Mouse (Mus musculus) CH12.LX (cell line): Measurements from ENCODE around the gene Ctcfl. TPM values are rescaled to one million over a fixed set of nuclear protein-coding genes. Genes with fewer than 3 reads are reported as not detected.

Experiments
- DNase-seq: peaks from one replicate; pipeline ENCODE4 v3.0.0-alpha.2; 2013; ENCODE audit errors: extremely low read depth
- H3K27ac ChIP-seq: 2 replicates; pipeline ENCODE4 v1.5.1; 2012; ENCODE audit warnings: low read depth, mild to moderate bottlenecking, control low read depth, moderate library complexity; ENCODE audit not compliant: insufficient read depth
- H3K27me3 ChIP-seq: replicated peaks from 2 replicates; pipeline ENCODE3; 2012; ENCODE audit warnings: inconsistent platforms
- H3K36me3 ChIP-seq, 2 experiments: replicated peaks in 1 of 2; 2 replicates each; pipeline versions ENCODE3 to v1.6.1; 2012; ENCODE audit warnings: inconsistent platforms in 1 of 2, low read length in 1 of 2, mild to moderate bottlenecking in 1 of 2, mixed read lengths in 1 of 2, moderate library complexity in 1 of 2; ENCODE audit not compliant: control insufficient read depth in 1 of 2, insufficient read depth in 1 of 2
- H3K4me1 ChIP-seq, 2 experiments: 2 replicates each; pipeline ENCODE4 v1.6.1; 2012; ENCODE audit warnings: inconsistent platforms in 1 of 2, moderate library complexity in 1 of 2; ENCODE audit not compliant: insufficient read depth in 2 of 2, control insufficient read depth in 1 of 2
- H3K4me2 ChIP-seq: 2 replicates; pipeline ENCODE4 v1.6.1; 2012; ENCODE audit warnings: low read depth, mild to moderate bottlenecking, control low read depth; ENCODE audit not compliant: poor library complexity, insufficient read depth, severe bottlenecking
- H3K4me3 ChIP-seq, 3 experiments: fragments of 150-350 bp in 1 of 3; sonication (generic) in 1 of 3; replicated peaks in 1 of 3; 2 replicates each; pipeline versions ENCODE3 to v1.5.1; 2011 to 2012; ENCODE audit warnings: low read depth in 2 of 3, low read length in 2 of 3, mild to moderate bottlenecking in 2 of 3, moderate library complexity in 2 of 3, control low read depth in 1 of 3, improper control_type of control experiment in 1 of 3, inconsistent platforms in 1 of 3, mixed read lengths in 1 of 3; ENCODE audit not compliant: poor library complexity in 1 of 3
- H3K79me2 ChIP-seq: replicated peaks from 2 replicates; pipeline ENCODE4 v1.6.1; 2012; ENCODE audit warnings: mild to moderate bottlenecking, moderate library complexity; ENCODE audit not compliant: control insufficient read depth, poor library complexity, insufficient read depth, severe bottlenecking; ENCODE audit errors: extremely low read depth
- H3K9ac ChIP-seq: 2 replicates; pipeline ENCODE4 v1.6.1; 2012; ENCODE audit warnings: low read depth, mild to moderate bottlenecking, control low read depth, moderate library complexity; ENCODE audit not compliant: insufficient read depth
- H3K9me3 ChIP-seq: replicated peaks from 2 replicates; pipeline ENCODE3; 2012; ENCODE audit warnings: low read length, inconsistent platforms, mixed read lengths
- CHD1 ChIP-seq: IDR thresholded peaks from 2 replicates; pipeline ENCODE4 v1.6.1; 2012; ENCODE audit warnings: low read depth, low read length, improper control_type of control experiment, inconsistent platforms
- CHD2 ChIP-seq: IDR thresholded peaks from 2 replicates; pipeline ENCODE4 v1.6.1; 2011; ENCODE audit warnings: low read length, improper control_type of control experiment
- CTCF ChIP-seq, 2 experiments: IDR thresholded peaks in 1 of 2; conservative IDR thresholded peaks in 1 of 2; 2 replicates each; pipeline ENCODE4 v1.5.1; 2011 to 2012; ENCODE audit warnings: low read depth in 2 of 2, low read length in 2 of 2, improper control_type of control experiment in 1 of 2, inconsistent platforms in 1 of 2, mild to moderate bottlenecking in 1 of 2, moderate library complexity in 1 of 2
- E2F4 ChIP-seq: IDR thresholded peaks from 2 replicates; pipeline ENCODE4 v1.6.1; 2011; ENCODE audit warnings: low read depth, low read length, improper control_type of control experiment; ENCODE audit not compliant: insufficient replicate concordance
- ELF1 ChIP-seq: IDR thresholded peaks from 2 replicates; pipeline ENCODE4 v1.6.1; 2014; ENCODE audit warnings: low read depth, mild to moderate bottlenecking, inconsistent platforms, low read length, improper control_type of control experiment
- EP300 ChIP-seq: IDR thresholded peaks from 2 replicates; pipeline ENCODE4 v1.6.1; 2011; ENCODE audit warnings: low read length, improper control_type of control experiment
- ETS1 ChIP-seq: conservative IDR thresholded peaks from 2 replicates; pipeline ENCODE4 v1.6.1; 2012; ENCODE audit warnings: low read depth, mild to moderate bottlenecking, inconsistent platforms, low read length, improper control_type of control experiment, moderate library complexity
- HCFC1 ChIP-seq: IDR thresholded peaks from 2 replicates; pipeline ENCODE4 v1.6.1; 2012; ENCODE audit warnings: low read depth, mild to moderate bottlenecking, inconsistent platforms, low read length, improper control_type of control experiment
- IRF4 ChIP-seq: IDR thresholded peaks from 2 replicates; pipeline ENCODE4 v1.6.1; 2014; ENCODE audit warnings: low read depth, mild to moderate bottlenecking, inconsistent platforms, low read length, improper control_type of control experiment
- JUND ChIP-seq: conservative IDR thresholded peaks from 2 replicates; pipeline ENCODE4 v1.6.1; 2011; ENCODE audit warnings: low read depth, low read length, improper control_type of control experiment
- KAT2A ChIP-seq: IDR thresholded peaks from 2 replicates; pipeline ENCODE4 v1.6.1; 2012; ENCODE audit warnings: low read length, improper control_type of control experiment, inconsistent platforms; ENCODE audit not compliant: insufficient replicate concordance
- MAFK ChIP-seq: IDR thresholded peaks from 2 replicates; pipeline ENCODE4 v1.6.1; 2011; ENCODE audit warnings: low read length, improper control_type of control experiment; ENCODE audit not compliant: insufficient replicate concordance
- MAX ChIP-seq: IDR thresholded peaks from 2 replicates; pipeline ENCODE4 v1.6.1; 2011; ENCODE audit warnings: low read length, improper control_type of control experiment
- MAZ ChIP-seq: IDR thresholded peaks from 2 replicates; pipeline ENCODE4 v1.6.1; 2012; ENCODE audit warnings: low read depth, mild to moderate bottlenecking, inconsistent platforms, low read length, improper control_type of control experiment, moderate library complexity
- MEF2A ChIP-seq: IDR thresholded peaks from 2 replicates; pipeline ENCODE4 v1.6.1; 2014; ENCODE audit warnings: low read depth, mild to moderate bottlenecking, inconsistent platforms, low read length, improper control_type of control experiment, borderline replicate concordance
- MXI1 ChIP-seq: IDR thresholded peaks from 2 replicates; pipeline ENCODE4 v1.6.1; 2011; ENCODE audit warnings: mild to moderate bottlenecking, low read depth, low read length, improper control_type of control experiment
- MYC ChIP-seq: IDR thresholded peaks from 2 replicates; pipeline ENCODE4 v1.6.1; 2011; ENCODE audit warnings: low read depth, mild to moderate bottlenecking, improper control_type of control experiment, low read length
- NELFE ChIP-seq: IDR thresholded peaks from 2 replicates; pipeline ENCODE4 v1.6.1; 2011; ENCODE audit warnings: low read depth, low read length, improper control_type of control experiment
- NRF1 ChIP-seq: IDR thresholded peaks from 2 replicates; pipeline ENCODE4 v1.6.1; 2014; ENCODE audit warnings: low read depth, mild to moderate bottlenecking, inconsistent platforms, low read length, improper control_type of control experiment, moderate library complexity
- PAX5 ChIP-seq: IDR thresholded peaks from 2 replicates; pipeline ENCODE4 v1.6.1; 2012; ENCODE audit warnings: low read length, inconsistent platforms, mixed read lengths
- POLR2AphosphoS2 ChIP-seq: IDR thresholded peaks from 2 replicates; pipeline ENCODE4 v1.6.1; 2011; ENCODE audit warnings: low read depth, low read length, improper control_type of control experiment
- RAD21 ChIP-seq: IDR thresholded peaks from 2 replicates; pipeline ENCODE4 v1.6.1; 2011; ENCODE audit warnings: low read depth, mild to moderate bottlenecking, low read length, improper control_type of control experiment, moderate library complexity
- SMC3 ChIP-seq: IDR thresholded peaks from 2 replicates; pipeline ENCODE4 v1.6.1; 2011; ENCODE audit warnings: low read depth, low read length, improper control_type of control experiment
- TCF12 ChIP-seq: IDR thresholded peaks from 2 replicates; pipeline ENCODE4 v1.6.1; 2014; ENCODE audit warnings: low read depth, mild to moderate bottlenecking, inconsistent platforms, low read length, improper control_type of control experiment
- ZC3H11A ChIP-seq: IDR thresholded peaks from 2 replicates; pipeline ENCODE4 v1.6.1; 2012; ENCODE audit warnings: low read depth, mild to moderate bottlenecking, inconsistent platforms, low read length, improper control_type of control experiment
- ZKSCAN1 ChIP-seq: IDR thresholded peaks from 2 replicates; pipeline ENCODE4 v1.6.1; 2012; ENCODE audit warnings: low read depth, inconsistent platforms, low read length, improper control_type of control experiment, borderline replicate concordance
- ZMIZ1 ChIP-seq: IDR thresholded peaks from 2 replicates; pipeline ENCODE4 v1.6.1; 2012; ENCODE audit warnings: low read depth, mild to moderate bottlenecking, inconsistent platforms, low read length, improper control_type of control experiment
- ZNF384 ChIP-seq: IDR thresholded peaks from 2 replicates; pipeline ENCODE4 v1.6.1; 2012; ENCODE audit warnings: low read depth, low read length, improper control_type of control experiment, inconsistent platforms
- dilution Hi-C: fragments of 300-500 bp; cut with MboI; formaldehyde crosslinking; loops from 2 replicates; pipeline ENCODE4 v1.14.3; 2020; ENCODE audit warnings: low sequenced_read_pairs; ENCODE audit not compliant: extremely low pct_unique_long_range_greater_than_20kb, extremely low pct_ligation_motif_present
- in situ Hi-C: fragments of 300-500 bp; cut with MboI; formaldehyde crosslinking; loops from 3 replicates; pipeline ENCODE4 v1.14.3; 2019; ENCODE audit warnings: low sequenced_read_pairs, low pct_ligation_motif_present, low pct_unique_long_range_greater_than_20kb, mixed read lengths
- polyA plus RNA-seq: library from polyadenylated mRNA; unstranded; fragments of >175 nt; gene quantifications from 2 replicates; pipeline ENCODE4 v1.2.1, GENCODE M21; 2012; ENCODE audit warnings: low read depth; ENCODE audit not compliant: insufficient read length
- total RNA-seq, 2 experiments: library from RNA; depleted of rRNA; stranded (reverse); fragments of 300-350 nt in 1 of 2; fragments of >200 nt in 1 of 2; gene quantifications; 2 replicates each; pipeline ENCODE4 v1.2.3; 2012 to 2014

Gene Ctcfl
- total and polyA plus RNA-seq, 3 experiments = 0.11 TPM; not detected in 2

GRCm38 (mm10) chr2:173154513-173154912 lies 35.2 kb upstream of the Ctcfl start:
- TF ChIP-seq MAFK = no peak
- no peak for TF ChIP-seq ZNF384
- TF ChIP-seq ETS1 = no peak
- no peak for TF ChIP-seq ZKSCAN1
- no peak for TF ChIP-seq KAT2A
- TF ChIP-seq CHD2 = no peak
- no peak for TF ChIP-seq ZC3H11A
- no peak for TF ChIP-seq SMC3
- TF ChIP-seq JUND = no peak
- no peak for TF ChIP-seq MXI1
- no peak for TF ChIP-seq IRF4
- TF ChIP-seq MYC = no peak
- TF ChIP-seq CHD1 = no peak
- TF ChIP-seq ELF1 = no peak
- no peak for TF ChIP-seq NRF1
- TF ChIP-seq MAX = no peak
- no peak for TF ChIP-seq TCF12
- TF ChIP-seq NELFE = no peak
- Histone ChIP-seq H3K4me2 (no peak overlapping the region), H3K27me3 (peaks cover 9% of the 10 kb centered on the region), H3K9me3 (no peaks in the 10 kb centered on the region), H3K36me3 (no peaks in the 10 kb centered on the region), H3K27ac (no peak overlapping the region), H3K4me3 (no peak overlapping the region), H3K9ac (no peak overlapping the region), H3K79me2 (no peaks in the 10 kb centered on the region), H3K4me1 (peaks cover 25 to 40% of the 10 kb centered on the region in 2 experiments)
- in situ Hi-C loops (loop anchor here (25.0 kb wide), 1 partner anchor 142 kb away; the partner anchor contains the start of genes Rae1 and Rbm38), dilution Hi-C loops (no loop called here)
- DNase-seq = no peak

- Histone ChIP-seq H3K27me3 (peaks cover 18% of the 10 kb centered on the region), H3K36me3 (no peaks in the 10 kb centered on the region), H3K9ac (no peak overlapping the region), H3K4me3 (no peak overlapping the region), H3K4me2 (no peak overlapping the region), H3K9me3 (no peaks in the 10 kb centered on the region), H3K79me2 (no peaks in the 10 kb centered on the region), H3K27ac (no peak overlapping the region), H3K4me1 (peaks cover 24 to 32% of the 10 kb centered on the region in 2 experiments)
- in situ Hi-C loops = loop anchor here (25.0 kb wide), 1 partner anchor 141 kb away; the partner anchor contains the start of genes Rae1 and Rbm38
- dilution Hi-C loops = no loop called here
- no peak for DNase-seq
- TF ChIP-seq MAZ (no peak), E2F4 (no peak), NELFE (no peak), NRF1 (no peak), TCF12 (no peak), CHD2 (no peak), PAX5 (no peak), MEF2A (no peak), CTCF (conservative IDR thresholded peaks at IDR 0.05 in 1 of 2, IDR thresholded peaks at IDR 0.05 in 1 of 2; ENCODE audit: low read depth in 2 of 2, low read length in 2 of 2) (no peak), EP300 (no peak), MAFK (no peak), IRF4 (no peak), SMC3 (no peak), HCFC1 (no peak), RAD21 (no peak), MYC (no peak), POLR2AphosphoS2 (no peak), ZMIZ1 (no peak)
These were observed 33.9 kb upstream of the Ctcfl start for GRCm38 (mm10) chr2:173153266-173153665.
